Mouse (Mus musculus) Patski (cell line): ENCODE data around the gene Ldoc1. TPM values are rescaled to one million over a fixed set of nuclear protein-coding genes. Genes with fewer than 3 reads are reported as not detected.

Experiments
- ATAC-seq: fragments of 100-300 bp; one replicate; pipeline ENCODE4 v1.8.0; 2021
- CTCF ChIA-PET: fragments of 350-600 bp; sonication (Branson Sonifier 250); formaldehyde crosslinking; loops from one replicate; lab custom pipeline; 2022; ENCODE audit warnings: inconsistent platforms; lab: Charles Lee
- POLR2A ChIA-PET: fragments of 350-600 bp; sonication (Branson Sonifier 250); formaldehyde crosslinking; loops from one replicate; lab custom pipeline; 2022; ENCODE audit warnings: antibody characterized with exemption, inconsistent platforms; lab: Charles Lee
- DNase-seq: peaks from one replicate; pipeline ENCODE4 v3.0.0-alpha.2; 2011; ENCODE audit warnings: low read depth, low spot score
- H3K27me3 ChIP-seq: fragments of 371-371 bp; one replicate; pipeline ENCODE4 v1.5.1; 2021
- CTCF ChIP-seq: fragments of 100-300 bp; IDR thresholded peaks from one replicate; pipeline ENCODE4 v1.5.1; 2021
- in situ Hi-C: fragments of 300-500 bp; cut with MboI; formaldehyde crosslinking; loops from 3 replicates; pipeline ENCODE4 v1.11.1; 2018; ENCODE audit warnings: low pct_unique_long_range_greater_than_20kb, mixed read lengths
- polyA plus RNA-seq: library from polyadenylated mRNA; unstranded; gene quantifications from one replicate; pipeline ENCODE4 v1.2.3, GENCODE M21; 2021

The Ldoc1 gene
- not detected for polyA plus RNA-seq

DNA sequence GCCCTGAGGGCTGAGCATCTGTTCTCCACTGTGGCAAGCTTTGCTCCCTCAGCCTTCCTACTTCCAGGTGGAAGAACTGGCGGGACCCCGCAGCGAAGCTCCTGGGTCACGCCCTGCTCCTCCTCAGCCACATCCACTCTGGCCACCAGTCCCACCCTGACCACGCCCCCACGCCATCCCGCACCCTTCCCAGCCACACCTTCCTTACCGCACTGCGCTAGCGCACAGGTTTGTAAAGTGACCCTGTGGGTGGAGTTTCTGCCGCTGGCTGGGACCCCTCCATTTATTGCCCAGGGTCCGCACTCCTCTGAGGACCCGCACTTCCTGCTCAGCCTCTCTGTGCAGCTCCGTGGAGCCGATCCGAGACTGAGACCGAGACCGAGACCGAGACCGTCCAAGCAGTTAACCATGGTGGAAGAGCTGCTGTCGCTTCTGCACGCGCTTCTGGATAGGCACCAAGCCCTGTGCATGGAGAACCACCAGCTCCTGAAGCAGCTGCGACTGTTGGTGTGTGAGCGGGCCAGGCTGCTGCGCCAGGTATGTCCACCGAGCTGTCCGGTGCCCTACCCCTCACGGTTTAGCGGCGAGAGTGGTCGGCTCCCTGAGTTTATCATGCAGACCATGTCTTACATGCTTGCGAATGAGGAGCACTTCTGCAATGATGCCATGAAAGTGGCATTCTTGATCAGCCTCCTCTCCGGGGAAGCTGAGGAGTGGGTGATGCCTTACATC is at the start of gene Ldoc1:
Ldoc1 (plus strand) TSS at position 196 of the 732 bp plus-strand sequence.
- no peak for TF ChIP-seq CTCF
- in situ Hi-C loops = no loop called here
- CTCF ChIA-PET = no interaction called here
- POLR2A ChIA-PET = no interaction called here
- DNase-seq (no peak), ATAC-seq (no peak)
- peaks cover 18% of the 10 kb centered on the region for H3K27me3 ChIP-seq

DNA sequence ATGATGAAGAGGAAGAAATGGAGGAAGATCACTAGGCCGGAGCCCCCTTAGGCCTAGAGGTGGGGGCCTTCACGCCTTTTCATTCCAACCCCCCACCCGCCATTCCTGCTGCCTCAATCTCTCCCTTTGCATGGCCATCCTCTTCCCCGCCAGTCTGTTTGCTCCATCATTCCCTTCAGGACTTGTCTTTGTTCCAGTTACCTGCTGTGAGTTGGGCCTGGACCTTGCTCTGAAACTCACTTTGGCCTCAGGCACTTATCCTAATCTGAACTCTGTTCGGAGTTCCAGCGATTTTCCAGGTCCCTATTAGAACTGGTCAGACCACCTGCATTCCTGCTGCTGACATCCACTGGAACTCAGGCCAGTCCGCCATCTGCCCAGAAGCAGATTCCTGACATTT is 834 bp downstream of the Ldoc1 start:
- ATAC-seq (no peak), DNase-seq (no peak)
- no peak for TF ChIP-seq CTCF
- peaks cover 18% of the 10 kb centered on the region for H3K27me3 ChIP-seq
- ChIA-PET CTCF (no interaction called here), POLR2A (no interaction called here)
- in situ Hi-C loops = no loop called here

DNA sequence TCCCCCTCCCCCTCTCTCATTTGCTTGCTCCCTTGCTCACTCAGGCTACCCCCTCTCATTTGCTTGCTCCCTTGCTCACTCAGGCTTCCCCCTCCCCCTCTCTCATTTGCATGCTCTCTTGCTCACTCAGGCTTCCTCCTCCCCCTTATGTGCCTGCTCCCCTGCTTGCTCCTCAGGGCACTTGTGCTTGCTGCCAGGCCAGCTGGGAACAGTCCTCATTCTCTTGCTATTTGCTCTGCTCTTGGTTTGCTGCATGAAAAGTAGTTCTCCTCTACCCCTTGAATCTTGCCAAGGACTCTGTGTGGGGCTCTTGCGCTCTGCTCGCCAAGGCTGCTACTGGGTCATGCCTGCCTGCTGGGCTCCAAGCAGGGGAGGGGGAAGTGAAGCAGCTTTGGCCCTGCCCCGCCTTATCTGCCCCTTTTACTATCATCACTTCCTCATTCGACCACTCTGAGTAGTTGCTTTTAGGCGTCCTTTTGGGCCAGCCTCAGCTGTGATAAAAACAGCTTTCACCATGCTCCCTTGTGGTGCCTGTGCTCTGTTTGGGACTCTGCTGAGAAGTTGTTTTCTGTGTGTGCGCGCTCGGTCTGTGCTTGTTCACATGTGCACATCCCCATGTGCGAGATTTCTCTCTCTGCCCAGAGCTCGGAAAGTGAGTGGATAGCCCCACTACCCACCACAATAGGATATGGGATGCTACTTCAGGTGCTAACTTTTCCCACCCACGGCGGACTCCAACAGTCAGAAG is 13.2 kb downstream of the Ldoc1 start:
- ChIA-PET CTCF (no interaction called here), POLR2A (no interaction called here)
- TF ChIP-seq CTCF = no peak
- H3K27me3 ChIP-seq = peaks cover 6% of the 10 kb centered on the region
- DNase-seq (no peak), ATAC-seq (no peak)
- in situ Hi-C loops = no loop called here

DNA sequence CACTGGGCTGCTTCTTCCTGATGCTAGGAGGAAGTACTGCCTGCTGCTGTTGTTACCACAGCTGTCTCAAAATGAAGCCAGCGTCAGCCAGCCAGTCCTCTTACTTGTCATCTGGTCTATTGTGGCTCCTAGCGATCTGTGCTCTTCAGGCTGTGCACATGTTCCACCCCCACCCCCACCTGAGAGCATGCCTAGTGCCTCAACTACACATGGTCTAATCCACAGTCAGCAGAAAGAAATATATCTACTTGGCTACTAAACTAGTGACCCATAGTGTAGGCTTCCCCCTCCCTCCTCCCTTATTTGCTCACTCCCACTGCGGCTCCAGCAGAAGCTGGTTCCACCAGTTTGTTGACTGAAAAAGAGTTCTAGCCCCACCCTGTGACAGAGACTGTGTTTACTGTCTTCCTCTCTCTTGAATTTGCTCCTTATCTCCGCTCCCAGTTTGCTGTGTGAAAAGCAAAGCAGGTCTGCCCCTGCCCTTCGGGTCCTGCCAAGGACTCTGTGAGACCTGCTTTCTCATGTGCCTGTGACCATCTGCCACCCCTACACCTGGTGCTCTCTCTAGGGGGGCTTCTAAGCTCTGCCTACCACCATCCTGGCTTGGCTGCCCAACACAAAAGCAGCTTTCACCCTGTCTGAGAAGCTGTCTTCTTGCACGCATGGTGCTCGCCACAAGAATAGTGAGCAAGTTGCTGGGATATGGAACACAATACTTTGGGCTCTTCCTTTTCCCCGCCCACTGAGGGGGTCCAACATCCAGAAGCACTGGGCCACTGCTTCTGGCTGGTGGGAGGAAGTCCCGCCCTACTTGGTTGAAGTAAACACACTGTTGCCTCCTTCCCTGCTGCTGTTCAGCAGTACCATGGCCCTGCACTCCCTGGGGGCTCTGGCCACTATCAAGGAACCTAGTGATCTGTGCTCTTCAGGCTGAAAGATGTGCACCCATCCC is 14.0 kb downstream of the Ldoc1 start:
- in situ Hi-C loops = no loop called here
- DNase-seq = no peak
- H3K27me3 ChIP-seq = no peaks in the 10 kb centered on the region
- ChIA-PET CTCF (no interaction called here), POLR2A (no interaction called here)
- no peak for TF ChIP-seq CTCF
- no peak for ATAC-seq

DNA sequence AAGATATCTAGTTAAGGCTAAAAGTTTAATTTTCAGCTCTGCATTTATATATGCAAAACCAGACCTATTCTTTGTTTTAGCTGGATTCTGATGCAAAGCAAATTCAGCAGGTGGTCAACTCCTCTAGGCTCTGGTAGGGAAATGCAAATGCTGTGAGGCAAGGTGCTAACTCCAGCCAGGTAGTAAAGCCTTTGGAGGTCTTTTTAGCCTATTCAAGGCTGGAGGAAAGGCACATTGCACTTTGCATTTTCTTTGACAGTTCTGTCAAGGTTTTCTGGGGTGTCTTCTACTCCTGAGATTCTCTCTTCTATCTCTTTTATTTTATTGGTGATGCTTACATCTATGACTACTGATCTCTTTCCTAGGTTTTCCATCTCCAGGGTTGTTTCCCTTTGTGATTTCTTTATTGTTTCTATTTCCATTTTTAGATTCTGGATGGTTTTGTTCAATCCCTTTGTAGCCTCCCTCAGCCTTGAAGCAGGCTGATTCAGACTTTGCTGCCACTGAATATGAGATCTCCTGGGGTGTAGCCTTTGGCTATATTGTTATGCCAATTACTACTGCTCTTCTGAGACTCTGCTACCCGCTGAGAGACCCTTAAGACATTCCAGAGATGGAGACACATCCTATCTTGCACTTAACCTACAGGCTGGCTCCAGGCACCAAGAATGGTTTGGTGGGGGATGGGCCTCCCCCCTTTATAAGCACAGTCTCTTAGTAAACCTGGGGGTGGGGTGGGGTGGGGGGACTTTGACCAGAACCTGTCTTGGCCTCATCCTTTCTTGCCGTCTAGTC is 18.4 kb downstream of the Ldoc1 start:
- ATAC-seq (no peak), DNase-seq (no peak)
- ChIA-PET POLR2A (no interaction called here), CTCF (no interaction called here)
- no peaks in the 10 kb centered on the region for H3K27me3 ChIP-seq
- no peak for TF ChIP-seq CTCF
- in situ Hi-C loops = no loop called here
